Mouse (Mus musculus) forebrain, postnatal 0 days (tissue): ENCODE results near the gene Dcst2. TPM values are rescaled to one million over a fixed set of nuclear protein-coding genes. Genes with fewer than 3 reads are reported as not detected.

ENCODE experiments used
- ATAC-seq: fragments of 200-750 bp; cut with Nextera tagmentation; 2 replicates; pipeline ENCODE4 v1.8.0; 2017; ENCODE audit warnings: mild to moderate bottlenecking, moderate library complexity
- DNase-seq: peaks from one replicate; pipeline ENCODE4 v3.0.0-alpha.2; 2015
- H3K27ac ChIP-seq: fragments of 300-500 bp; sonication (generic); 2 replicates; pipeline ENCODE4 v1.5.1; 2014; ENCODE audit warnings: low read depth, mild to moderate bottlenecking, antibody characterized with exemption, low read length, moderate library complexity, mixed read lengths
- H3K27me3 ChIP-seq: fragments of 300-500 bp; sonication (generic); 2 replicates; pipeline ENCODE4 v1.6.1; 2014; ENCODE audit warnings: mild to moderate bottlenecking, low read length, mixed read lengths; ENCODE audit not compliant: insufficient read depth
- H3K36me3 ChIP-seq: fragments of 300-500 bp; sonication (generic); 2 replicates; pipeline ENCODE4 v1.6.1; 2014; ENCODE audit warnings: mild to moderate bottlenecking, moderate library complexity; ENCODE audit not compliant: insufficient read depth
- H3K4me1 ChIP-seq: fragments of 300-500 bp; sonication (generic); 2 replicates; pipeline ENCODE4 v1.6.1; 2014; ENCODE audit warnings: antibody characterized with exemption; ENCODE audit not compliant: insufficient read depth
- H3K4me2 ChIP-seq: fragments of 300-500 bp; sonication (generic); 2 replicates; pipeline ENCODE4 v1.6.1; 2014; ENCODE audit warnings: low read depth, mild to moderate bottlenecking, moderate library complexity
- H3K4me3 ChIP-seq: fragments of 300-500 bp; sonication (generic); 2 replicates; pipeline ENCODE4 v1.5.1; 2014; ENCODE audit warnings: low read depth, low read length, mixed read lengths
- H3K9ac ChIP-seq: fragments of 300-500 bp; sonication (generic); 2 replicates; pipeline ENCODE4 v1.6.1; 2014; ENCODE audit warnings: mild to moderate bottlenecking
- H3K9me3 ChIP-seq: fragments of 300-500 bp; sonication (generic); 2 replicates; pipeline ENCODE4 v1.6.1; 2016; ENCODE audit warnings: low read length
- CTCF ChIP-seq: sonication (generic); IDR thresholded peaks from 2 replicates; pipeline ENCODE4 v1.5.1; 2016; ENCODE audit warnings: antibody characterized with exemption, control low read depth, low read depth
- WGBS: fragments of 180-500 bp; shearing (Covaris S2); extraction: QIAGEN DNeasy Blood & Tissue Kit; methylation state at CpG from one replicate; pipeline ENCODE4 v1.1.7; 2014; 5-methylcytosine and 5-hydroxymethylcytosine counted together
- polyA plus RNA-seq: library from polyadenylated mRNA; unstranded; fragments of >200 nt; fragmentation: Nextera tagmentation; extraction: Ambion mirVana; gene quantifications from 2 replicates; pipeline ENCODE4 v1.2.1, GENCODE M21; 2015
- total RNA-seq: library from RNA; depleted of rRNA; stranded (reverse); fragments of >200 nt; gene quantifications from 2 replicates; pipeline ENCODE4 v1.2.3, GENCODE M21; 2014

Gene Dcst2
- total and polyA plus RNA-seq, 2 experiments from 2014 or later, result 0.19 to 0.56 TPM

DNA sequence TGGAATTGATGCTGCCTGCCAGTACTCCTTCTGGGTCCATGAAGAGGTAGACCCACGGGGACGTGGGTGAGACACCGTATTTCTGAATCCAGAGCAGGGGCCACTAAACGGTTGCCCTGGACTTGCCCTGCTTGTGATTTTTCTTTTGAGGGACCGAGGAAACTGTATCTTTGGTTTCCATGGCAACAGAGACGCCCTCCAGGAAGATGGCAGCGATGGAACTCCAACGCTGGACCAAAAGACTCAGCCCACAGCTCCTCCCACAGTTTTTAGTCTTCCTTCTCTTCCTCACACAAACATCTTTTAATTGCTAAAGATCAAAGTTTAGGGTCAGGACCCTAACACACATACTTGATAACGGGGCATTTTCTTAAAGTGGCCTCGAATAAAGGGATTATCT is 29.8 kb upstream of the Dcst2 start:
- H3K27ac ChIP-seq, result no peak overlapping the region
- peaks cover 17% of the 10 kb centered on the region for H3K4me1 ChIP-seq
- DNase-seq (peak; percentile 49), ATAC-seq (no peak)
- H3K4me2 ChIP-seq, result no peak overlapping the region
- TF ChIP-seq CTCF, result no peak
- peaks cover 9% of the 10 kb centered on the region for H3K36me3 ChIP-seq
- H3K9me3 ChIP-seq, result no peaks in the 10 kb centered on the region
- WGBS, result 32% methylated on average over 10 of the region's 10 CpGs
- H3K4me3 ChIP-seq, result no peak overlapping the region
- H3K9ac ChIP-seq, result no peak overlapping the region
- H3K27me3 ChIP-seq, result no peaks in the 10 kb centered on the region

- DNase-seq (no peak), ATAC-seq (no peak)
- H3K4me3 ChIP-seq, result no peak overlapping the region
- H3K36me3 ChIP-seq, result peaks cover 9% of the 10 kb centered on the region
- H3K4me2 ChIP-seq, result no peak overlapping the region
- no peaks in the 10 kb centered on the region for H3K27me3 ChIP-seq
- no peak overlapping the region; the same call in 1 of the 2 replicates for H3K9ac ChIP-seq
- WGBS, result 30% methylated on average over 12 of the region's 12 CpGs
- H3K4me1 ChIP-seq, result peaks cover 17% of the 10 kb centered on the region
- no peak overlapping the region for H3K27ac ChIP-seq
- H3K9me3 ChIP-seq, result no peaks in the 10 kb centered on the region
- TF ChIP-seq CTCF, result no peak
These were observed 29.3 kb upstream of the Dcst2 start for GRCm38 (mm10) chr3:89332476-89332875.

- Histone ChIP-seq H3K4me2 (no peak overlapping the region), H3K9me3 (no peaks in the 10 kb centered on the region), H3K27ac (no peak overlapping the region), H3K9ac (no peak overlapping the region), H3K4me1 (peaks cover 17% of the 10 kb centered on the region), H3K27me3 (no peaks in the 10 kb centered on the region), H3K36me3 (peaks cover 9% of the 10 kb centered on the region), H3K4me3 (no peak overlapping the region)
- ATAC-seq (no peak), DNase-seq (no peak)
- no peak for TF ChIP-seq CTCF
- WGBS, result 60% methylated on average over 11 of the region's 11 CpGs
These were observed 28.7 kb upstream of the Dcst2 start for GRCm38 (mm10) chr3:89333053-89333452.

- Histone ChIP-seq H3K27ac (peak overlapping the region; percentile 82), H3K4me2 (peak overlapping the region; percentile 80), H3K9me3 (no peaks in the 10 kb centered on the region), H3K4me3 (peak overlapping the region; percentile 81), H3K9ac (peak overlapping the region; percentile 79), H3K4me1 (peaks cover 20% of the 10 kb centered on the region), H3K36me3 (peaks cover 14% of the 10 kb centered on the region), H3K27me3 (no peaks in the 10 kb centered on the region)
- no peak for TF ChIP-seq CTCF
- ATAC-seq, result no peak
- DNase-seq, result peak; percentile 27
- 7% methylated on average over 6 of the region's 6 CpGs for WGBS
These were observed 25.2 kb upstream of the Dcst2 start for GRCm38 (mm10) chr3:89336529-89336928.

DNA sequence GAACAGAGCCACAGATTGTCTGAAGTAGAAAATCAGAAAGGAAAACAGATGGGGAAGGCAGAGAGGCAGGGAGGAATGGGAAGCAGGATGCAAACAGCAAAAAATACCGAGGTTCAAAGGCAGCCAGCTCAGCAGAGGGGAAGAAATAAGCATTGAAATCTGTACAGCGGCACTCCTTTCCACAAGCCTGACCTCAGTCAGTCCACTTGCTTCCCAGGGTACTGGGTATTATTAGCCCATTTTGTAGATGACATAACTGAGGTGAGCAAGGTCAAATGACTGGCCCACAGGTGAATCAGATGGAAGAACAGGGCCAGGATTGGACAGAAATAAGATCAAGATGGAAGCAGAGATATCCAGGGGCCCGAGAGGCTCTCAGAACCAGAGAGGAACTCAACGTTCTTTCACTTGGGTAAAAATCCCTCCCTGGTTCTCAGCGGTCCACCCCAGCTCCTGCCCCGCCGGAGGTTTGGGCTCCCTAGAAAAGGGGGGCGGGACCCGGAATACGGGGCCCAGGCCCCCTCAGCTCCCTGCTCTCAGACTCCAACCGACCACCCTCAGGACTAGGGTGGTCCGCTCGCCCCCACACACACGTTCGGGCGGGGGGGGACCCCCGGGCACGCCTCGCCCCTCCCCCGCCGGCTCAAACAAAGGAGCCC is 24.6 kb upstream of the Dcst2 start:
- Histone ChIP-seq H3K27ac (peak overlapping the region; percentile 82), H3K4me3 (peak overlapping the region; percentile 81), H3K9me3 (no peaks in the 10 kb centered on the region), H3K36me3 (peaks cover 14% of the 10 kb centered on the region), H3K27me3 (no peaks in the 10 kb centered on the region), H3K4me2 (peak overlapping the region; percentile 80), H3K9ac (peak overlapping the region; percentile 79), H3K4me1 (peaks cover 19% of the 10 kb centered on the region)
- ATAC-seq (no peak), DNase-seq (peak; percentile 41)
- 2% methylated on average over 20 of the region's 21 CpGs for WGBS
- no peak for TF ChIP-seq CTCF

GRCm38 (mm10) chr3:89337721-89338578 is 23.8 kb upstream of the Dcst2 start, which contains the start of gene Efna4:
TSS of gene Efna4 (minus strand) at chr3:89338028.
- TF ChIP-seq CTCF, result no peak
- peak; percentile 79 for DNase-seq
- Histone ChIP-seq H3K4me1 (peaks cover 12% of the 10 kb centered on the region), H3K4me2 (peak within 1 kb of the TSS; percentile 80), H3K36me3 (peaks cover 14% of the 10 kb centered on the region), H3K9ac (peak within 1 kb of the TSS; percentile 79), H3K27ac (peak within 1 kb of the TSS; percentile 82), H3K9me3 (no peaks in the 10 kb centered on the region), H3K27me3 (no peaks in the 10 kb centered on the region), H3K4me3 (peak within 1 kb of the TSS; percentile 81)
- peak; percentile 80 for ATAC-seq
- under 1% methylated on average over 41 of the region's 44 CpGs for WGBS

GRCm38 (mm10) chr3:89339416-89339815 is 22.4 kb upstream of the Dcst2 start:
- no peak for ATAC-seq
- H3K27me3 ChIP-seq, result no peaks in the 10 kb centered on the region
- no peak overlapping the region for H3K4me2 ChIP-seq
- TF ChIP-seq CTCF, result peak; percentile 86
- H3K4me3 ChIP-seq, result no peak overlapping the region
- 38% methylated on average over 8 of the region's 8 CpGs for WGBS
- H3K36me3 ChIP-seq, result peaks cover 9% of the 10 kb centered on the region; the same call in 1 of the 2 replicates
- no peak overlapping the region for H3K27ac ChIP-seq
- H3K9me3 ChIP-seq, result no peaks in the 10 kb centered on the region
- 0 out of 2 replicates have a peak, but pooled peaks cover 10% of the 10 kb centered on the region for H3K4me1 ChIP-seq
- H3K9ac ChIP-seq, result no peak overlapping the region
- peak; percentile 77 for DNase-seq
